Mouse (Mus musculus) heart, adult 2 months (tissue): Measurements from ENCODE around the gene Cma2. TPM values are rescaled to one million over a fixed set of nuclear protein-coding genes. Genes with fewer than 3 reads are reported as not detected.
A peak's percentile ranks its signal among the peaks of the same experiment; 100 is the strongest.
"Not testable (repeated sequence)": the region's sequence is repeated elsewhere in the genome, so short reads cannot be mapped to it uniquely, and the experiment has no call there.

Source experiments
- DNase-seq, 2 experiments: peaks; one replicate each; pipeline ENCODE4 v3.0.0; 2021
- H3K27ac ChIP-seq: fragments of 200-600 bp; 2 replicates; pipeline ENCODE4 v1.8.1; 2022
- H3K27me3 ChIP-seq: fragments of 200-500 bp; 2 replicates; pipeline ENCODE4 v1.6.1; 2012; ENCODE audit warnings: mild to moderate bottlenecking, low read length, inconsistent platforms, mixed read lengths; ENCODE audit not compliant: control insufficient read depth, insufficient read depth
- H3K36me3 ChIP-seq: fragments of 200-500 bp; 2 replicates; pipeline ENCODE4 v1.6.1; 2012; ENCODE audit warnings: low read length, inconsistent platforms; ENCODE audit not compliant: control insufficient read depth, insufficient read depth
- H3K4me1 ChIP-seq: fragments of 200-500 bp; 2 replicates; pipeline ENCODE4 v1.6.1; 2011; ENCODE audit warnings: low read length; ENCODE audit not compliant: control insufficient read depth, insufficient read depth
- H3K4me3 ChIP-seq: fragments of 200-600 bp; 2 replicates; pipeline ENCODE4 v1.8.1; 2022
- H3K79me2 ChIP-seq: fragments of 200-500 bp; replicated peaks from 2 replicates; pipeline ENCODE4 v1.6.1; 2012; ENCODE audit warnings: mild to moderate bottlenecking, inconsistent platforms, low read length, moderate library complexity, mixed read lengths; ENCODE audit not compliant: control insufficient read depth, insufficient read depth
- H3K9ac ChIP-seq: fragments of 200-500 bp; 2 replicates; pipeline ENCODE4 v1.6.1; 2012; ENCODE audit warnings: low read depth, mild to moderate bottlenecking, control low read depth, inconsistent platforms, low read length, mixed read lengths
- CTCF ChIP-seq: fragments of 200-600 bp; IDR thresholded peaks from 2 replicates; pipeline ENCODE4 v1.8.1; 2022; ENCODE audit warnings: antibody characterized with exemption, mild to moderate bottlenecking, moderate library complexity
- EP300 ChIP-seq: fragments of 200-500 bp; IDR thresholded peaks from 2 replicates; pipeline ENCODE4 v1.6.1; 2011; ENCODE audit warnings: low read depth, low read length, control low read depth; ENCODE audit not compliant: insufficient read depth
- POLR2A ChIP-seq: fragments of 200-500 bp; IDR thresholded peaks from 2 replicates; pipeline ENCODE4 v1.6.1; 2011; ENCODE audit warnings: mild to moderate bottlenecking, low read depth, low read length, control low read depth; ENCODE audit not compliant: insufficient read depth
- WGBS: fragments of 180-500 bp; shearing (Covaris S2); methylation state at CpG from one replicate; pipeline ENCODE4 v1.1.7; 2018; 5-methylcytosine and 5-hydroxymethylcytosine counted together
- intact Hi-C: fragments of 180-260 bp; cut with DNase I; formaldehyde crosslinking; loops from one replicate; pipeline ENCODE4 v1.15.1; 2025
- polyA plus RNA-seq: library from polyadenylated mRNA; depleted of rRNA; stranded (reverse); fragments of >200 nt; gene quantifications from 2 replicates; pipeline ENCODE4 v1.2.3, GENCODE M21; 2012
- total RNA-seq, 2 experiments: library from RNA; stranded (reverse); gene quantifications; 2 replicates each; pipeline ENCODE4 v1.2.3; 2021

Cma2 gene
- total and polyA plus RNA-seq, 3 experiments, result not detected

- H3K27me3 ChIP-seq, result no peaks in the 10 kb centered on the region
- DNase-seq, result no peak
- intact Hi-C loops, result no loop called here
- H3K79me2 ChIP-seq, result no peaks in the 10 kb centered on the region
- H3K4me3 ChIP-seq, result no peak overlapping the region
- no peak overlapping the region for H3K9ac ChIP-seq
- H3K36me3 ChIP-seq, result no peaks in the 10 kb centered on the region
- H3K27ac ChIP-seq, result no peak overlapping the region
- TF ChIP-seq POLR2A (no peak), EP300 (no peak), CTCF (no peak)
- 25% methylated on average over 2 of the region's 2 CpGs for WGBS
- no peaks in the 10 kb centered on the region; the same call in none of the 2 replicates for H3K4me1 ChIP-seq
Measured at GRCm38 (mm10) chr14:55946269-55946969, 4.4 kb upstream of the Cma2 start.

GRCm38 (mm10) chr14:55963263-55963662 is 12.5 kb downstream of the Cma2 start:
- WGBS, result 33% methylated on average over 1 of the region's 1 CpGs
- H3K79me2 ChIP-seq, result no peaks in the 10 kb centered on the region
- no peak for DNase-seq
- TF ChIP-seq POLR2A, result no peak
- no peak for TF ChIP-seq CTCF
- TF ChIP-seq EP300, result no peak
- no peaks in the 10 kb centered on the region for H3K4me1 ChIP-seq
- H3K36me3 ChIP-seq, result no peaks in the 10 kb centered on the region
- H3K9ac ChIP-seq, result no peak overlapping the region
- H3K27ac ChIP-seq, result no peak overlapping the region
- intact Hi-C loops, result no loop called here
- H3K4me3 ChIP-seq, result no peak overlapping the region
- H3K27me3 ChIP-seq, result no peaks in the 10 kb centered on the region

GRCm38 (mm10) chr14:55963900-55964299 is 13.1 kb downstream of the Cma2 start:
- H3K27me3 ChIP-seq, H3K79me2 ChIP-seq, H3K9ac ChIP-seq, H3K4me1 ChIP-seq, intact Hi-C loops, H3K4me3 ChIP-seq, H3K27ac ChIP-seq, H3K36me3 ChIP-seq, DNase-seq: not testable (repeated sequence)
- WGBS, result 76% methylated on average over 2 of the region's 2 CpGs
- 0 out of 2 replicates have a peak, but pooled peaks have one; percentile 13 for TF ChIP-seq CTCF

- H3K4me3 ChIP-seq, H3K27me3 ChIP-seq, H3K4me1 ChIP-seq, DNase-seq, intact Hi-C loops, H3K27ac ChIP-seq, H3K79me2 ChIP-seq, H3K36me3 ChIP-seq, H3K9ac ChIP-seq: not testable (repeated sequence)
- 53% methylated on average over 2 of the region's 3 CpGs for WGBS
Measured at GRCm38 (mm10) chr14:55987464-55987863, 36.7 kb downstream of the Cma2 start.

- H3K79me2 ChIP-seq, result no peaks in the 10 kb centered on the region
- no peak for DNase-seq
- TF ChIP-seq CTCF (no peak), POLR2A (no peak), EP300 (no peak)
- 48% methylated on average over 3 of the region's 3 CpGs for WGBS
- no peaks in the 10 kb centered on the region for H3K27me3 ChIP-seq
- no peaks in the 10 kb centered on the region for H3K36me3 ChIP-seq
- no peak overlapping the region for H3K9ac ChIP-seq
- H3K4me3 ChIP-seq, result no peak overlapping the region
- no peaks in the 10 kb centered on the region for H3K4me1 ChIP-seq
- no peak overlapping the region for H3K27ac ChIP-seq
- intact Hi-C loops, result no loop called here
Measured at GRCm38 (mm10) chr14:56013147-56013546, 62.4 kb downstream of the Cma2 start.

- TF ChIP-seq POLR2A, result no peak
- no peak for TF ChIP-seq CTCF
- TF ChIP-seq EP300, result no peak
- Histone ChIP-seq H3K27me3 (no peaks in the 10 kb centered on the region), H3K9ac (no peak overlapping the region), H3K4me3 (no peak overlapping the region), H3K4me1 (no peaks in the 10 kb centered on the region), H3K79me2 (no peaks in the 10 kb centered on the region), H3K27ac (no peak overlapping the region), H3K36me3 (no peaks in the 10 kb centered on the region)
- intact Hi-C loops, result no loop called here
- 80% methylated on average over 2 of the region's 2 CpGs for WGBS
- DNase-seq, result no peak
Measured at GRCm38 (mm10) chr14:56013924-56014323, 63.1 kb downstream of the Cma2 start.

- H3K4me1 ChIP-seq, H3K27ac ChIP-seq, DNase-seq, intact Hi-C loops, H3K36me3 ChIP-seq, H3K27me3 ChIP-seq, H3K4me3 ChIP-seq, H3K79me2 ChIP-seq, H3K9ac ChIP-seq: not testable (repeated sequence)
- 59% methylated on average over 3 of the region's 3 CpGs for whole genome bisulfite sequencing
Measured at GRCm38 (mm10) chr14:56017671-56018070, 66.9 kb downstream of the Cma2 start, which contains the start of gene Mcpt1. Gene Mcpt1 (plus strand): TSS chr14:56017971.
